Mouse (Mus musculus): ENCODE data around the gene Mgat4a. TPM values are rescaled to one million over a fixed set of nuclear protein-coding genes. Genes with fewer than 3 reads are reported as not detected.
"Not testable (repeated sequence)": the region's sequence is repeated elsewhere in the genome, so short reads cannot be mapped to it uniquely, and the experiment has no call there.

Mgat4a gene
- polyA plus RNA-seq, 1 experiment: 16.2 TPM

- no peak for DNase-seq (ENCODE audit: extremely low spot score in 1 of 2, low spot score in 1 of 2)
Measured at GRCm38 (mm10) chr1:37533181-37533580, 7.6 kb downstream of the Mgat4a start.

- DNase-seq (ENCODE audit: extremely low spot score in 1 of 2, low spot score in 1 of 2): no peak
Measured at GRCm38 (mm10) chr1:37532533-37532840, 8.3 kb downstream of the Mgat4a start.

- DNase-seq (ENCODE audit: extremely low spot score in 1 of 2, low spot score in 1 of 2): no peak
Measured at GRCm38 (mm10) chr1:37531654-37532532, 8.9 kb downstream of the Mgat4a start.

- DNase-seq (ENCODE audit: extremely low spot score in 1 of 2, low spot score in 1 of 2): no peak
Measured at GRCm38 (mm10) chr1:37530061-37530460, 10.8 kb downstream of the Mgat4a start.

- no peak for DNase-seq (ENCODE audit: extremely low spot score in 1 of 2, low spot score in 1 of 2)
Measured at GRCm38 (mm10) chr1:37526257-37526656, 14.6 kb downstream of the Mgat4a start.

- DNase-seq (ENCODE audit: extremely low spot score in 1 of 2, low spot score in 1 of 2): no peak
Measured at GRCm38 (mm10) chr1:37524669-37525068, 16.1 kb downstream of the Mgat4a start.

GRCm38 (mm10) chr1:37524122-37524521 is 16.7 kb downstream of the Mgat4a start:
- DNase-seq (ENCODE audit: extremely low spot score in 1 of 2, low spot score in 1 of 2): not testable (repeated sequence)

- DNase-seq (ENCODE audit: extremely low spot score in 1 of 2, low spot score in 1 of 2): not testable (repeated sequence)
Measured at GRCm38 (mm10) chr1:37523548-37523947, 17.3 kb downstream of the Mgat4a start.

- DNase-seq (ENCODE audit: extremely low spot score in 1 of 2, low spot score in 1 of 2): no peak
Measured at GRCm38 (mm10) chr1:37522101-37522500, 18.7 kb downstream of the Mgat4a start.

- DNase-seq (ENCODE audit: extremely low spot score in 1 of 2, low spot score in 1 of 2): no peak
Measured at GRCm38 (mm10) chr1:37518791-37519190, 22.0 kb downstream of the Mgat4a start.

- DNase-seq (ENCODE audit: extremely low spot score in 1 of 2, low spot score in 1 of 2): no peak
Measured at GRCm38 (mm10) chr1:37518124-37518720, 22.6 kb downstream of the Mgat4a start.

GRCm38 (mm10) chr1:37512961-37513431 is 27.8 kb downstream of the Mgat4a start:
- no peak for DNase-seq (ENCODE audit: extremely low spot score in 1 of 2, low spot score in 1 of 2)

- DNase-seq (ENCODE audit: extremely low spot score in 1 of 2, low spot score in 1 of 2): no peak
Measured at GRCm38 (mm10) chr1:37512109-37512640, 28.6 kb downstream of the Mgat4a start.

GRCm38 (mm10) chr1:37510193-37510592 is 30.6 kb downstream of the Mgat4a start:
- no peak for DNase-seq (ENCODE audit: extremely low spot score in 1 of 2, low spot score in 1 of 2)

- DNase-seq (ENCODE audit: extremely low spot score in 1 of 2, low spot score in 1 of 2): no peak
Measured at GRCm38 (mm10) chr1:37509437-37509836, 31.4 kb downstream of the Mgat4a start.

- no peak for DNase-seq (ENCODE audit: extremely low spot score in 1 of 2, low spot score in 1 of 2)
Measured at GRCm38 (mm10) chr1:37505348-37505730, 35.5 kb downstream of the Mgat4a start.

- DNase-seq (ENCODE audit: extremely low spot score in 1 of 2, low spot score in 1 of 2): no peak
Measured at GRCm38 (mm10) chr1:37504716-37505347, 36.0 kb downstream of the Mgat4a start.

GRCm38 (mm10) chr1:37503656-37504055 is 37.2 kb downstream of the Mgat4a start:
- no peak for DNase-seq (ENCODE audit: extremely low spot score in 1 of 2, low spot score in 1 of 2)

GRCm38 (mm10) chr1:37502354-37502753 is 38.5 kb downstream of the Mgat4a start:
- DNase-seq (ENCODE audit: extremely low spot score in 1 of 2, low spot score in 1 of 2): no peak

- DNase-seq (ENCODE audit: extremely low spot score in 1 of 2, low spot score in 1 of 2): no peak
Measured at GRCm38 (mm10) chr1:37500723-37501122, 40.1 kb downstream of the Mgat4a start.

GRCm38 (mm10) chr1:37499395-37499794 is 41.4 kb downstream of the Mgat4a start:
- not testable (repeated sequence) for DNase-seq (ENCODE audit: extremely low spot score in 1 of 2, low spot score in 1 of 2)

Measured in frontal cortex, adult 2 months (tissue).